8 mouse cellular contexts compared by ENCODE assay signal in the genomic region with DNA sequence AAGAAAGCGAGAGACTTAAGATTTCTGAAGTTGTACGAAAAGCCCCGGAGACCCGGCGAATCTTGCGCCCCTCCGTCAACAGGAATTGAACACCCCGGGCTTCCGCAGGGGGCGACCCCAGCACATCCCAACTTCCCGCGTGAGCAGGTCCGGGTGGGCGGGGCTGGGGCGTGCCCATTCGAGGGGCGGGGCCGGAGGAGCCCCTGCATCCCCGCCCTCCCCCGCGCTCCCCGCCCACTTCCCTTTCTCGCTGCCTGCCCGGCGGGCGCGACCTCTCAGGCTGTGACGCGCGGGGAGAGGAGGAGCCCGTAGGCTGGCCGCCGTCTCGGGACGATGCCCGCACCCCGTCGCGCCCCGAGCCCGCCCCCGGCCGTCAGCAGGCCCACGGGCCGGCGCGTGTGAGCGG.
DNase-seq lines count a peak whose midpoint lies in the region; ATAC-seq and TF ChIP-seq lines count a peak whose summit lies in the region.

No protein-coding gene starts in this region.

- TF ChIP-seq CTCF in heart, adult 2 months (IDR thresholded peaks at IDR 0.05), result peak; percentile 15; the same call in 1 of the 2 replicates
- no peak for TF ChIP-seq CTCF in kidney, adult 2 months (conservative IDR thresholded peaks at IDR 0.05; ENCODE audit: insufficient read depth, insufficient read length, low read depth, low read length)

- no peaks in the 10 kb centered on the region for H3K36me3 ChIP-seq in embryonic facial prominence, embryonic 12.5 days
- no peaks in the 10 kb centered on the region for H3K36me3 ChIP-seq in heart, adult 2 months (ENCODE audit: control insufficient read depth, insufficient read depth, low read length)
- no peaks in the 10 kb centered on the region for H3K36me3 ChIP-seq in kidney, adult 2 months (ENCODE audit: control insufficient read depth, insufficient read depth, low read length)
- no peaks in the 10 kb centered on the region for H3K36me3 ChIP-seq in limb, embryonic 13.5 days
- no peaks in the 10 kb centered on the region for H3K36me3 ChIP-seq in midbrain, embryonic 15.5 days (replicated peaks)

- H3K4me3 ChIP-seq in embryonic facial prominence, embryonic 12.5 days, result peak overlapping the region; percentile 65
- H3K4me3 ChIP-seq in heart, adult 2 months, result peak overlapping the region; percentile 69
- H3K4me3 ChIP-seq in kidney, adult 2 months (ENCODE audit: insufficient read depth, low read depth, low read length), result peak overlapping the region; percentile 100
- H3K4me3 ChIP-seq in limb, embryonic 13.5 days, result peak overlapping the region; percentile 77
- H3K4me3 ChIP-seq in midbrain, embryonic 15.5 days, result peak overlapping the region; percentile 73

- no peak for TF ChIP-seq EP300 in heart, adult 2 months (IDR thresholded peaks at IDR 0.05; ENCODE audit: insufficient read depth, low read depth, low read length)

- intact Hi-C loops in heart, adult 2 months (cut with DNase I), result no loop called here

- H3K4me2 ChIP-seq in embryonic facial prominence, embryonic 12.5 days (replicated peaks), result peak overlapping the region; percentile 76
- peak overlapping the region; percentile 81 for H3K4me2 ChIP-seq in limb, embryonic 13.5 days (replicated peaks)
- H3K4me2 ChIP-seq in midbrain, embryonic 15.5 days, result peak overlapping the region; percentile 98

- TF ChIP-seq POLR2A in heart, adult 2 months (IDR thresholded peaks at IDR 0.05; ENCODE audit: insufficient read depth, low read depth, low read length), result no peak
- TF ChIP-seq POLR2A in kidney, adult 2 months (IDR thresholded peaks at IDR 0.05; ENCODE audit: low read depth, low read length), result no peak

- H3K4me1 ChIP-seq in embryonic facial prominence, embryonic 12.5 days, result peaks cover 12% of the 10 kb centered on the region
- peaks cover 2% of the 10 kb centered on the region for H3K4me1 ChIP-seq in heart, adult 2 months (ENCODE audit: control insufficient read depth, insufficient read depth, low read length)
- peaks cover 20% of the 10 kb centered on the region for H3K4me1 ChIP-seq in kidney, adult 2 months (ENCODE audit: control insufficient read depth, insufficient read depth, low read length)
- peaks cover 35% of the 10 kb centered on the region for H3K4me1 ChIP-seq in limb, embryonic 13.5 days
- peaks cover 7% of the 10 kb centered on the region for H3K4me1 ChIP-seq in midbrain, embryonic 15.5 days

- H3K9ac ChIP-seq in embryonic facial prominence, embryonic 12.5 days, result peak overlapping the region; percentile 64
- peak overlapping the region; percentile 74 for H3K9ac ChIP-seq in heart, adult 2 months (ENCODE audit: low read depth, low read length)
- peak overlapping the region; percentile 78 for H3K9ac ChIP-seq in limb, embryonic 13.5 days
- peak overlapping the region; percentile 65 for H3K9ac ChIP-seq in midbrain, embryonic 15.5 days

- peak; percentile 87 for ATAC-seq in embryonic facial prominence, embryonic 12.5 days (ENCODE audit: insufficient number of reproducible peaks, insufficient read depth, low FRiP score, low TSS enrichment)
- peak; percentile 93 for ATAC-seq in limb, embryonic 13.5 days (ENCODE audit: low FRiP score, low read depth)
- ATAC-seq in midbrain, embryonic 15.5 days (replicated peaks), result peak; percentile 90

- H3K79me2 ChIP-seq in heart, adult 2 months (replicated peaks; ENCODE audit: control insufficient read depth, insufficient read depth, low read length), result 0 out of 2 replicates have a peak, but pooled peaks cover 1% of the 10 kb centered on the region

- peak overlapping the region; percentile 59 for H3K27ac ChIP-seq in embryonic facial prominence, embryonic 12.5 days
- H3K27ac ChIP-seq in heart, adult 2 months, result peak overlapping the region; percentile 70
- peak overlapping the region; percentile 15 for H3K27ac ChIP-seq in kidney, adult 2 months (ENCODE audit: insufficient read depth, low read depth, low read length)
- H3K27ac ChIP-seq in limb, embryonic 13.5 days, result peak overlapping the region; percentile 78
- H3K27ac ChIP-seq in midbrain, embryonic 15.5 days, result peak overlapping the region; percentile 49

- DNase-seq in 416B (ENCODE audit: low read depth), result peak; percentile 92
- peak; percentile 96 to 98 for DNase-seq in adrenal gland, postnatal 36 days
- DNase-seq in heart, adult 2 months, result peak; percentile 90 to 94
- DNase-seq in kidney, adult 2 months, result peak; percentile 97
- peak; percentile 90 to 91 for DNase-seq in spleen, adult 18-20 months

- H3K9me3 ChIP-seq in embryonic facial prominence, embryonic 12.5 days, result no peaks in the 10 kb centered on the region
- no peaks in the 10 kb centered on the region for H3K9me3 ChIP-seq in limb, embryonic 13.5 days
- no peaks in the 10 kb centered on the region for H3K9me3 ChIP-seq in midbrain, embryonic 15.5 days

- no peaks in the 10 kb centered on the region for H3K27me3 ChIP-seq in embryonic facial prominence, embryonic 12.5 days
- no peaks in the 10 kb centered on the region for H3K27me3 ChIP-seq in heart, adult 2 months (ENCODE audit: control insufficient read depth, insufficient read depth, low read length)
- no peaks in the 10 kb centered on the region for H3K27me3 ChIP-seq in kidney, adult 2 months (replicated peaks; ENCODE audit: control insufficient read depth, insufficient read depth, low read length)
- no peaks in the 10 kb centered on the region for H3K27me3 ChIP-seq in limb, embryonic 13.5 days
- no peaks in the 10 kb centered on the region for H3K27me3 ChIP-seq in midbrain, embryonic 15.5 days (replicated peaks)

- under 1% methylated on average over 31 of the region's 48 CpGs for WGBS in embryonic facial prominence, embryonic 12.5 days
- 2% methylated on average over 23 of the region's 48 CpGs for WGBS in heart, adult 2 months
- WGBS in kidney, adult 2 months, result 1% methylated on average over 45 of the region's 48 CpGs
- 1% methylated on average over 42 of the region's 48 CpGs for WGBS in limb, embryonic 13.5 days
- whole genome bisulfite sequencing in midbrain, embryonic 15.5 days, result under 1% methylated on average over 36 of the region's 48 CpGs

Comparison
In these comparisons a context has a peak if more than half of its experiments do, and no peak if none do; other contexts are left out.
1. Peak in every context shown above with its lines: DNase-seq, ATAC-seq, H3K4me3 ChIP-seq and H3K27ac ChIP-seq.
2. H3K27ac ChIP-seq: peak in every context shown above with its lines; median percentile 78 in limb, embryonic 13.5 days; 70 in heart, adult 2 months; 59 in embryonic facial prominence, embryonic 12.5 days; 49 in midbrain, embryonic 15.5 days; 15 in kidney, adult 2 months.